Mouse (Mus musculus) mouse trophoblast stem cell (cell line): ENCODE measurements around the gene Stpg3.

Experiments used
- in situ Hi-C, 2 experiments: fragments of 300-500 bp; cut with MseI, MboI; formaldehyde crosslinking; loops; 2 replicates in 1 of 2; 3 replicates in 1 of 2; pipeline ENCODE4 v1.15.1; 2025

Stpg3 gene

DNA sequence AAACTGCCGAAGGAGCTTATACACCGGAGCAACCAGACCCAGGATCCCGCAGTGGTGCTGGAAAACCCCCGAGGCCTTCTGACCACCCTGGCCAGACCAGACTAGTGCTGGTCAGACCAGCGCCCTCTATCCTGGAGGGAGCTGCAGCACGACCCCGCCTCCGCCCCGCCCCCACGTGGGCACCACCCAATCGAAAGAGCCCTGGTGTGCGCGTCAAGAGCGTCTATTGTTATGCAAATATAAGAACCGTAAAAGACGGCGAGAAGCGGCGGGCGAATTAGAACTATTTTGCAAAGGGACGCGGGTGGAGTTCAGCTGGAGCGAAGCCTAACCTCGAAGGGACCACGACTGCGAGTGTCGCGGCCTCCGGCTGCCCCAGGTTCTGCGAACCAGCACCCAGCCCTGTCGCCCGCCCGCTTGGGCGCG is 33.9 kb downstream of the Stpg3 start, which contains the start of gene Nrarp:
Nrarp (plus strand) TSS at position 281 of the 426 bp plus-strand sequence.
- in situ Hi-C loops, result no loop called here

GRCm38 (mm10) chr2:25179566-25180217 is 34.7 kb downstream of the Stpg3 start:
- in situ Hi-C loops, result no loop called here

GRCm38 (mm10) chr2:25178285-25178972 is 36.0 kb downstream of the Stpg3 start:
- in situ Hi-C loops, result no loop called here

GRCm38 (mm10) chr2:25177685-25178084 is 36.8 kb downstream of the Stpg3 start:
- in situ Hi-C loops, result no loop called here

- in situ Hi-C loops, result no loop called here
Measured at GRCm38 (mm10) chr2:25177076-25177475, 37.4 kb downstream of the Stpg3 start.

DNA sequence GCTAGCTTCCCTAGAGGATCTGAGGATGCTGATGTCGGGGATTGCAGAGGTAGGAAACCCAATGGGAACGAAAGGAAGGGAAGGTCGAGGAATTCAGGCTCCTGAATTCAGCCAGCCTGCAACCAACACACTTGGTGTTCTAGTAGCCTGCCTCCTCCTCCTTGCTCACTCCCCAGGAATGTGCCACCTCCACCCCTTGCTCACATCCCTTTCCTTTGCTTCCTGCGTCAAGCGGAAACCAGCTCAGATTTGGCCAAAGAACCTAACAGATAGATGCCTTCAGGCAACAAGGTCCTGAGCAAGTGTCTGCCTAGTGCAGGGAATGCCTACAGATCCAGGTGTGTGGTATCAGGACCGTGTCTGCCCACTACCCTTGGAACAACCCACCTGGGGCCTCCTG is 37.9 kb downstream of the Stpg3 start:
- in situ Hi-C loops, result no loop called here

DNA sequence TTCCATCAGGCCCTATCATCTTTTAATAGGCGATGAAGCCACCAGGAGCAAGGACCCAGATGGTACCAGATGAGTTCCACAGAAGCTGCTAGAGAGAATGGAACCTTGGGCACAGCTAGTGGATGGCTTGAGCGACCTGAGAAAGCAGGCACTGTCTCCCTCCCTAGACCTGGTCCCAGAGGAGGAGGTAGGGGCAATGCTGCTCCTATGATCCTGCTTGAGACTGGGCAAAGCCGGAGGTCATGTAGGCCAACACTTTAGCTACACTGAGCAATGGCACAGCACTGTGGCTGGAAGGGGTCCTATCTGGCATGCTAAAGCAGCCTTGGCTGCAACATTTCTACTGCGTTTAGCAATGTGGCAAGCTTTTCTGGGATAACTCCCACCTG is 38.8 kb downstream of the Stpg3 start:
- in situ Hi-C loops, result no loop called here

GRCm38 (mm10) chr2:25174866-25175689 is 39.4 kb downstream of the Stpg3 start:
- in situ Hi-C loops, result no loop called here

DNA sequence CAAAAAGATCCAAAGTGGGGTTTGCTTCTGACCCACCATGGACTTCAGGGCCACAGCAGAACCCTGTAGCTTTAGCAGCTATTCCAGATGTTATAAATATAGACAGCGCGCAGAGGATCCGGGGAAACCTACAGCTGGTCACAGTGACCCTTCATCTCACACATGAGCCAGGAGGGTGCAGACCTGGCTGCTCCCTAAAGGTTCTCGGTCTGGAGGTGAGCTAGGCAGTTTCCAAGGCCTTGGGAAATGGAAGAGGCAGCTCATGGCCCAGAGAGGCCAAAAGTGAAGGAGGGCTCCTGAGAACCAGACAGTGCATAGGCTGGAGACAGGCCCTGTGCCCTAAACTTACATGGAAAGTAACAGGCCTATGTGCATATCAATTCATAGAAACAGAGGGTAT is 40.6 kb downstream of the Stpg3 start:
- in situ Hi-C loops, result no loop called here

DNA sequence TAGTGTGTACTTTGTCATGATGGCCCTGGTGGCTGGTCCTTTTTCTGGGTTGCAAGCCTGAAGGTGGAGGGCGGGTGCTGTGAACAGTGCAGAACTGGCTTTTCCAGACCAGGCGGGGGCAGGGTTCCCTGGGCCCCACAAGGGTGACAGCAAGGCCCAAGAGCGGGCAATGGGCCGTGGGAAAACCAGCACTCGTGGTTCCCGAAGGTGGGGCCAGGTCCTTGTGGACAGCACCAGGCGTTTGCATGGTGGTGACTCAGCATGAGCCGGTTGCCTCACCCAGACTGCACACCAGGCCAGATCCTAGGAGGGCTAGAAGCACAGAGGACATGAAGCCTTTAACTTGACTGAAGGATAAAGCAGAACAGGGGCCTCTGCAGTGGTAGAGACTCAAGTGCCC is 41.8 kb downstream of the Stpg3 start:
- in situ Hi-C loops, result no loop called here

DNA sequence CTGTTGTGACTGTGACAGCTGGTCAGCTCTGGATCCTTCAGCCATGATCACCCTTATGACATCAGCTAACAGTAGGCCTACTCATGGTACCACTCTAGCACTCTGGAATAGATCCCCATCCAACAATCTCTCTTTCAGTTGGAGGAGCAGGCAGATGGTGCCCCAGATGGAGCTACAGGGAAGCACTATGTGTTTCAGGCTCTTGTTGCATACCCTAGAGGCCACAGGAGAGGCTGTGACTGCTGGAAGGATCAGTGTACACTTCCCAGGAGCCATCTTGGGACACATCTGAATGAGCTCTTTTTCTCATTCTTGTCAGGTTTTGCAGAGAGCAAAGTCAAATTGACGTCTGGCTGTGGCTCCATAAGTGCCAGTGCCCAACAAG is 42.7 kb downstream of the Stpg3 start:
- in situ Hi-C loops, result no loop called here

GRCm38 (mm10) chr2:25171101-25171768 is 43.2 kb downstream of the Stpg3 start:
- in situ Hi-C loops, result no loop called here

GRCm38 (mm10) chr2:25170326-25171100 is 43.9 kb downstream of the Stpg3 start:
- in situ Hi-C loops, result no loop called here

DNA sequence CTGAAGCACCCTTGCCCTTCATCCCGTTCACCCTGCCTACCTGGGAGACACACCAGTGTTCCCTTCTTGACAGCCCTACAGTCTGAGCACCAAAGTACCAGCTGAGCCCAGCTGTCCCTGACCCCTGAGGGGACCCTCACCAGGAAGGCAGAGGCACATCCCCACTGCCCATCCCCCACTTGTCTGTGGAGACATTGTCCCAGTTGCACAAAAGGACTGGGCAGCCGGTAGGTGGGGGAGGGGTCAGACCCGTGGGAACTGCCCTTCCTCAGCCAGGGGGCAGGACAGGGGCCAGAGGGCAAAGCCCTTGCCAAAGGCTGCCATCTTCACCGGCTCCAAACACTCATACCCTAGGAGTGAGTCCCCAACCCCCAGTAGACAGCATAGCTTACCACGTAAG is 44.7 kb downstream of the Stpg3 start:
- in situ Hi-C loops, result no loop called here

DNA sequence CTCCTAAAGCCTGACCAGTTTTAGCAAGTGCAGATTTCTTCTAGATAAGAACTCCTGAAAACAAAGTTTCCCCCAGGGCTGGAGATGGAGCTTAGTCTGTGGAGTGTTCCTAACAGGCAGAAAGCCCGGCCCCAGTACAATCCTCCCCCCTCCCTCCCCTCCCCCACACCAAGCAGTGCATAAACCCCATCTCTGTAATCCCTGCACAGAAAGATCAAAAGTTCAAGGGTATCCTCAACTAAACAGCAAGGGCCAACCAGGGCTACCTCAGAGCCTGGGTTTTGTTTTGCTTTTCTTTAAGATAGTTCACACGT is 45.8 kb downstream of the Stpg3 start:
- in situ Hi-C loops, result no loop called here

- in situ Hi-C loops, result no loop called here
Measured at GRCm38 (mm10) chr2:25167919-25168664, 46.3 kb downstream of the Stpg3 start.

DNA sequence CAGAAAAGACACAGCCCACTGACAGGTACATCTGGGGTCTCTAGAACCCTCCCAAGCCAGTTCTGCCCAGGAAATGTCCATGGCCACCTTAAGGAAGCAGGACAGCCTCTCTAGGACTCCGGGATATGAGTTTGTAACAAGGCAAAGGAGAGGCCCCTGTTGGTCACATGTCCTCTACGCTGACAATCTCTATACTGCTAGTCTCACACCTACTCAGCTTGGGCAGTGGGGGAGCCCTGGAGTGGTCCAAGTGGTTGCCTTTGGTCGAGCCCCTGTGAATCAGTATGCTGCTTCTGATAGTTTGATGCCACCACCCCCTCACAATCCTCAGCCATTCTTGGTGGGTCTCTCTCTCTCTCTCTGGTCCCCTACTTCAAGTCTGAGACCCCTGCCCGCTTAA is 47.0 kb downstream of the Stpg3 start:
- in situ Hi-C loops, result no loop called here
